Mouse (Mus musculus) thymus, adult 18-20 months (tissue): Measurements from ENCODE around the gene Lins1.

ENCODE experiments used
- DNase-seq, 2 experiments: peaks; one replicate each; pipeline ENCODE4 v3.0.0; 2022; ENCODE audit warnings: mixed read lengths in 2 of 2

Lins1 gene

GRCm38 (mm10) chr7:66689620-66690360, at the start of gene Lins1:
Gene Lins1, plus strand, starts transcription at chr7:66689889.
- peak; percentile 99 for DNase-seq

DNA sequence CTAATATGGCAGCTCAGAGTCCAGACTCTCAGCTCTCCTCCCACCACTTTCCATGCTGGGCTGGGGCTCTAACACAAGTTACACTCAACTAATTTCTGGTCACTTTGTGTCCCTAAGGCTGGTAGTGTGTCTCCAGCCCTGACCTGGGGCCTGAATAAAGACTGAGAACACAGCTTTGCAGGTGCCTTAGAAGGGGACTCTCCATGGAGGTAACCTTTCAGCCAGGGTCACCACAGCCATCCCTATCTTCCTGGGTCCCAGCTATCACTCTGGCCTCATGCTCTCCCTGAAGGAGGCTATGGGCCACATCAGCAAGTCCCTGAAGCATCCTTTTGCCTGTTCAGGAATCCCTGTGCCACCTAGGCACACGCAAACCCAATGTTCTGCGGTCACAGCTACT, 44.0 kb upstream of the Lins1 start:
- DNase-seq: no peak

DNA sequence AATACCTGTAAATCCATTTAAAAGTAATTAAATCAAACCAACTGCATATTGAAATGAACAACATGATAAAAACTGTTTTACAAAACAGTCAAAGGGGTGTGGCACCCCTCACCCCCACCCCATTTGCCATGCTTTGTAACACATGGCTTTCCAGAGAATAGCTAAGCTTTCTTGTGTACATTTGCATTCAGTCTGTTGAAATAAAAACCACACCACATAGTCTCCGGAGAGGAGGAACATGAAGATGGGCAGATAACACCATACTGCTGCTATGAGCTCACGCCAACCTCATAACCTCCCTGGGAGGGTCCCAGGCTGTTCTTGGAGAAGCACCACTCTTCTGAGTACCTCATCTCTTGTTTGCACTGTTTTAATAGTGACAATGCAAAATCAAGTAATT, 40.5 kb upstream of the Lins1 start:
- DNase-seq: no peak

DNA sequence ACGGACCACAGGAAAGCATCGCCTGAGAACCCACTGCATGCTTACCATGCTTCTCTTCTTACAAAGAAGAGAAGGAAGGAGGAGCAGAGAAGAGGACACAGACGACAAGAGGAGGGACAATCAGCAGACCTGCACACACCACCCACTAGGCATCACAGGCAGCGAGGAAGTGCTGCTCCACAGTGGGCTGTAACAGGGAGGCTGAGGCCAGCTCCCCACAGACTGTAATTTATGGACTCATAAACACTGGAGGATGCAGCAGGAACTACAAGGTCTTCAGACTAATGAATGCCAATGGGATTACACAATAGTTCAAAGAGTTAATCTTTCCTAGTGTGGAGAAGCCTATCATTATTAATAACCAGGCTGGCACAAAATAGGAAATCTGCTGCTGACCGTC, 38.8 kb upstream of the Lins1 start:
- no peak for DNase-seq

DNA sequence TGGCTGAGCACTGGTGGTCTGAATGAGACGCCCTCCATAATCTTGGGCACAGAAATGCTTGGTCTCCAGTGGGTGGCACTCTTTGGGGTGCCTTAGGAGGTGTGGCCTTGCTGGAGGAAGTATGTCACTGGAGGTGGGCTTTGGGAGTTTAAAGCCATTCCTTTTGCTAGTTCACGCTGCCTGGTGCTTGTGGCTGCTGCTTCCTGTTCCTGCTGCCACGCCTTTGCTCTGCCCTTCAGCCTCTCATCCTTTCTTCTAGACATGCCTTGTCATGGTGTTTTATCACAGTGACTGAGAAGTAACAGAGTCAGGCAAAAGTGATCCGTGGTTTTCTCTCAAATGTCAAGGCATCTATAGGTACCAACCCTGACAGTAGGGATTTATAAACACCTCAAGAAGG, 37.5 kb upstream of the Lins1 start:
- DNase-seq: peak in 1 of 2 experiments; percentile 10

GRCm38 (mm10) chr7:66653596-66653995, 36.1 kb upstream of the Lins1 start:
- DNase-seq: no peak

DNA sequence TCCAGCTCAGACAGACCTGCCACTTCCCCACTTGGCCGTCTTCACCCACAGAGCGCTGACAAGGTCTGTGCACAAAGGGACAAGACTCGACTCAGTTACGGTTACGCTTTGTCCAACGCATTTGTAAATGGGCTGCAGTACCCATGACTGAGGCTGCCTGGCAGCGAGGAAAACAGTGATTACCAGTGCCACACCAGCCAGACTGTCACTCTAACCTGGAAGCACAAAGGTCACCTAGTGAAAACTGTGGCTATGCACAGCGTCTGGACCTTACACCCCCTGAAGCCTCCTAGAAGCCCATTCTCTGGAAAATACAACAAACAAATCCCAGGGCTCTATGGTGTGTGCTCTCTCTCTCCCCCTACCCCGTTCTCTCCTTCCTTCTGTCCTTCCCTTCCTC, 34.2 kb upstream of the Lins1 start:
- no peak for DNase-seq

GRCm38 (mm10) chr7:66660291-66660690, 29.4 kb upstream of the Lins1 start:
- DNase-seq: no peak

- DNase-seq: no peak
Observed at GRCm38 (mm10) chr7:66660972-66661371, 28.7 kb upstream of the Lins1 start.

DNA sequence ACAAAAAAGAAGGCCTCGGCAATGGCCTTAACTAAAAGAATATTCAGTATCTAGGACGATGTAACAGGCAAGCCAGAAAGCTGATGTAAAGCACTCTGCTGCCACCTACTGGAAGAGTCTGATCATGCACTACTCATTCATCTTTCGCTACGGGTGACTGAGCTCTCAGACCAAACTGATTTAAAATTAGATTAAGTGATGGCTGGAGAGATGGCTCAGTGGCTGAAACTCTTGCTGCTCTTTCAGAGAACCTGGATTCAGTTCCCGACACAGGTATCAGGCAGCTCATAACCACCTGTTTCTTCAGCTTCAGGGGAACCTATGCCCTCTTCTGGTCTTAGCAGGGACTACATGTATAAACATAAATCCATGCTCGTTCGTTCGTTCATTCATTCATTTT, 28.1 kb upstream of the Lins1 start:
- peak in 1 of 2 experiments; percentile 26 for DNase-seq

- no peak for DNase-seq
Observed at GRCm38 (mm10) chr7:66663548-66663947, 26.1 kb upstream of the Lins1 start.

DNA sequence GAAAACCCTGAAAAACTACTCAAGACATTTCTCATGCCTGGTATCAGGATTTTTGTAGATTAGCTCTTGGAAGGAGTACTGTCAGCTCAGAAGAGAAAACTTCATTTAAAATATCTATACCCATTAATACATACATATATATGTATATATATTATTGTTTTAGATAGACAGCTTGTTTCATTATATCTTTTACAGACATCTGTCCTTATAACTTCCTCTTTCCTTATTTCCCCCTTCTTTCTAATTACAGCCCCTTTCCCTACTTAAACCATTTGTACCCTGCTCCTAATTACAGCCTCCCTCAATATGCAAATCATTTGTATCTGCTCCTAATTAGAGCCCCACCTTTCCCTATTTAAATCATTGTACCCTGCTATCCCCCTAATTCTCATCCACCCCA, 22.6 kb upstream of the Lins1 start:
- DNase-seq: no peak

DNA sequence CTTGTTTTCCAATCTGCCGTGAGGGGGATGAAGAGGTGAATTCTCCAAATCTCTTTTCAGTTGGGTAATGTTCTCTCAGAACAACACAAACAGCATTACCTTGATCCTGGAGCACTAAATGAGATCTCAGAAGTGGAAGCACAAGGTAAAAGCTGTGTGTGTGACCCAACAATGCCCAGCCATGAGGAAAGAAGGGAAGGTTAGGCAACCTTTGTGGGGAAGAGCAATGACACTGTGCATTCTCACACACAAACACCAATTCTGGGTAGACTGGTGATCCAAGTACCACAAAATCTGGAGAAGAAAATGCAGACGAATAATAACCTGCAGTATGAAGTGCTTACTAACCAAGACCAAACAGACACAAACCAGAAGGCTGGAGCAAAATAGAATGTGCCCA, 13.9 kb upstream of the Lins1 start:
- DNase-seq: no peak

DNA sequence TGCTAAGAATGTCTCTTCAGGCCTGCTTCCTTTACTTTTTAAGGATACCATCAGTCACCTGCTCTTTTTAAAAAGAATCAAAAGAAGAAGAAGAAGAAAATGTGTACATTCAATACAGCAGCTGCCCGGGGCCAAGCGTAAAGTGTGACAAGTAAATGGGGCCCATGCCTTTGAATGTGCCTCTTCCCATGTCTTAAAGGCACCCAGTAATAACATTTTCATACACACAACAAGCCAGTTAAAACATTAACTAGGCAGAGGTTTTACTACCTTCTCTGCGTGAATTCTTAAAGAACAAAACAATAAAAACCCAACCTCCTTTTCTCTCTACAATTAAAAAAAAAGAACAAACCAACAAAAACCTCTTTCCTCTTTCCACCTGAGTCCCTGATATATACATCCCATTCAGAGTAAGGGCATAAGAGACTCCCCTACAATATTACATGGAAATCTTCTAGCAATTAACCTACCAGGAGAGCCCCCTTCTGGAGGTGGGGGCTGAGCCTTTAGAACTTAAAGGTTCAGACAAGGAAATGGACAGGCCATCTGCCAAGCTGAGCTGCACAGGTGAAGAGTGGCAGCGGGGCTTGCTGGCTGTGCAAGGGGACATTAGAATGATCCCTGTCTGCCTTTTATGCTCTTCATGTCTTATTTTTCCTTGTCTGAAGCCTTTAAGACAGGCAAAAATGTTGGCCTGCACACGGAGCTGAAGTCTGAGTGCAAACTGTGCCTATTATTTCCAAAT, 7.4 kb upstream of the Lins1 start:
- DNase-seq: no peak

- DNase-seq: no peak
Observed at GRCm38 (mm10) chr7:66688721-66689120, 968 bp upstream of the Lins1 start.

- DNase-seq: no peak
Observed at GRCm38 (mm10) chr7:66689294-66689619, 432 bp upstream of the Lins1 start, which contains the start of gene Asb7. Gene Asb7, minus strand, starts transcription at chr7:66689596.

GRCm38 (mm10) chr7:66694467-66694866, 4.8 kb downstream of the Lins1 start:
- no peak for DNase-seq

DNA sequence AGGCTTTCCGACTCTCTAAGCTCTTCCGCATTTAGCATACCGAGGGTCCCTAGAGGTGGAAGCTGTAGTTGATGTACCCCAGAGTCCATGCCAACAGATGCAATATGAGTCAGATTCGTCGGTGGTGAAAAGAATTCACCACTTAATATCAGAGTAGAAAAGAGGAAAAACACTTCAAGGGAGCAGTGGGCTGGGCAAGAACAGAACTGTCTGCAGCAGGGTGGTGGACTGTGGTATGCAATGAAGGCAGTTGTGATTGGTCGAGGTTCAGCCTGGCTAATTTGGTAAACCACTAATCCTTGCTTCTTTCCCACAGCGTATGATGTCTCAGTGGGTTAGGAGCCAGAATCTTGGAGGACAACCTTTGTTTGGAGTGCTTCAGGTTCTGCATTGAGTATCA, 13.0 kb downstream of the Lins1 start:
- no peak for DNase-seq

DNA sequence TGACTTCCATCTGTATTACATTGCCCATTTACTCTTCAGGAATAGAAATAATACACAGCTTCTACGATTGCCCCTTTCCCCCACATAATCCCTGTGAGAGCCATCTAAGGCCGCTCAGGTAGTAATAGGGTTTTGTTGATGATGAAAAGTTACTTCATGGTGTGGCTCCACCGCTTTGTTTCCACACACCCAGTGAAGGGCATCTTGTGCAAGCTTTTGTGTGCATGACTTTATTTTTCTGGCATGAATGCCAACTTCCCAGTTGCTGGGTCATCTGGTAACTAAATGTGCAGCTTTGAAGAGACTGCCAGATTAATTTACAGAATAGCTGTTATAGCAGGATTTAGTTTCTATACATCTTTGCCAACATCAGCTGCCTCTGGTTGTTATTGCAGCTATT, 14.9 kb downstream of the Lins1 start:
- DNase-seq: no peak

- no peak for DNase-seq
Observed at GRCm38 (mm10) chr7:66711166-66711565, 21.5 kb downstream of the Lins1 start.

- DNase-seq: no peak
Observed at GRCm38 (mm10) chr7:66724514-66724913, 34.8 kb downstream of the Lins1 start.

- no peak for DNase-seq
Observed at GRCm38 (mm10) chr7:66724954-66725353, 35.3 kb downstream of the Lins1 start.

- DNase-seq: no peak
Observed at GRCm38 (mm10) chr7:66728072-66728471, 38.4 kb downstream of the Lins1 start.

- no peak for DNase-seq
Observed at GRCm38 (mm10) chr7:66729232-66729631, 39.5 kb downstream of the Lins1 start.

DNA sequence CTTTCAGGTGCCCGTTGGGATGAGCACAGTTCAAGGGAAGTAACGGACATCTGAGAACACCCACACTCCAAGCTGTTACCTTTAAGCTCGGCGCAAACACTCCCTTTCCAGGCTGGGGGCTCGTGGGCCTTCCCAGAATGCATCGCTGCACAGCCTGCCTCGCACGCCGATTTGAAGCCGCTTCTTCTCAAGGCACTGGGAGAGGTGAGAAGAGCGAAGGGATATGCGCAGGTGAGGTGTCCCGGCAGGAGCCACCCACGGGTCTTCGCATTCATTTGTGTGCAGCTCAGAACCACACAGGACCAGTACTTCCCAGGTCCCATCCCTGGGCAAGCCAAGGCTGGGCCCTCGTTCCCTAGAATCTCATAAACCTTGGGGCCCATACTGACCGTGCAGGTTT, 43.7 kb downstream of the Lins1 start:
- DNase-seq: no peak
